In genomic region chr11:19849347-19849811, GRCm38 (mm10) we compare ENCODE assay signal across 9 mouse cellular contexts.
DNase-seq lines count a peak whose midpoint lies in the region; ATAC-seq and TF ChIP-seq lines count a peak whose summit lies in the region.
"Had no signal": no experiment of that assay in that cellular context is flagged by ENCODE, and none has a peak within 500 bp of the region (broad histone marks: within the 10 kb centered on the region; RNA-seq: fewer than 3 reads in every experiment).

No protein-coding gene starts in this region.

- peak; percentile 70 for ATAC-seq in embryonic facial prominence, embryonic 15.5 days (ENCODE audit: insufficient number of reproducible peaks, low FRiP score, low TSS enrichment, low read depth)
- ATAC-seq in limb, embryonic 14.5 days (ENCODE audit: low FRiP score, low read depth): peak; percentile 26; the same call in 1 of the 2 replicates

- H3K36me3 ChIP-seq in embryonic facial prominence, embryonic 15.5 days: no peaks in the 10 kb centered on the region
- no peaks in the 10 kb centered on the region for H3K36me3 ChIP-seq in limb, embryonic 14.5 days (ENCODE audit: control insufficient read depth, insufficient read depth, low read length)
- H3K36me3 ChIP-seq: neural tube, embryonic 15.5 days had no signal

- TF ChIP-seq POLR2A in limb, embryonic 14.5 days (IDR thresholded peaks at IDR 0.05; ENCODE audit: borderline replicate concordance, extremely low read depth, insufficient read depth, insufficient read length): no peak

- no peak overlapping the region for H3K4me3 ChIP-seq in embryonic facial prominence, embryonic 15.5 days (replicated peaks)
- H3K4me3 ChIP-seq in limb, embryonic 14.5 days (replicated peaks; ENCODE audit: low read length): no peak overlapping the region
- H3K4me3 ChIP-seq: neural tube, embryonic 15.5 days had no signal

- whole genome bisulfite sequencing in embryonic facial prominence, embryonic 15.5 days: 31% methylated on average over 4 of the region's 4 CpGs
- WGBS in limb, embryonic 14.5 days: 18% methylated on average over 4 of the region's 4 CpGs

- peak overlapping the region; percentile 65 for H3K27ac ChIP-seq in embryonic facial prominence, embryonic 15.5 days (replicated peaks)
- H3K27ac ChIP-seq in limb, embryonic 14.5 days (replicated peaks; ENCODE audit: low read depth, low read length): peak overlapping the region; percentile 44
- H3K27ac ChIP-seq: neural tube, embryonic 15.5 days had no signal

- no peaks in the 10 kb centered on the region for H3K9me3 ChIP-seq in embryonic facial prominence, embryonic 15.5 days (replicated peaks)
- H3K9me3 ChIP-seq in limb, embryonic 14.5 days (ENCODE audit: control insufficient read depth, low read length): no peaks in the 10 kb centered on the region
- H3K9me3 ChIP-seq: neural tube, embryonic 15.5 days had no signal

- DNase-seq in kidney, adult 11 months: peak; percentile 67
- no peak for DNase-seq in kidney, postnatal 14 days
- peak; percentile 38 for DNase-seq in MN1 (ENCODE audit: low spot score)
- peak; percentile 25 for DNase-seq in limb, embryonic 14.5 days (ENCODE audit: low spot score)
- DNase-seq in c-Kit-positive CD71-positive TER-119-positive erythroid progenitor cells, embryonic 14.5 days (ENCODE audit: low spot score): no peak
- DNase-seq in spleen, adult 12 weeks (ENCODE audit: low spot score): no peak
- no peak for DNase-seq in right cerebral cortex, adult 18-20 months

- H3K9ac ChIP-seq in embryonic facial prominence, embryonic 15.5 days: no peak overlapping the region
- H3K9ac ChIP-seq in limb, embryonic 14.5 days (ENCODE audit: low read depth, low read length, severe bottlenecking): peak overlapping the region; percentile 43; the same call in 1 of the 2 replicates
- H3K9ac ChIP-seq: neural tube, embryonic 15.5 days had no signal

- H3K4me2 ChIP-seq in embryonic facial prominence, embryonic 15.5 days (replicated peaks): no peak overlapping the region
- no peak overlapping the region for H3K4me2 ChIP-seq in limb, embryonic 14.5 days (replicated peaks; ENCODE audit: low read depth, low read length, severe bottlenecking)
- H3K4me2 ChIP-seq: neural tube, embryonic 15.5 days had no signal

- no peaks in the 10 kb centered on the region for H3K27me3 ChIP-seq in embryonic facial prominence, embryonic 15.5 days
- no peaks in the 10 kb centered on the region for H3K27me3 ChIP-seq in limb, embryonic 14.5 days (ENCODE audit: control insufficient read depth, insufficient read depth, low read length)
- H3K27me3 ChIP-seq: neural tube, embryonic 15.5 days had no signal

- H3K4me1 ChIP-seq in embryonic facial prominence, embryonic 15.5 days: peaks cover 25% of the 10 kb centered on the region; the same call in 1 of the 2 replicates
- H3K4me1 ChIP-seq in limb, embryonic 14.5 days (ENCODE audit: control insufficient read depth, insufficient read depth, low read length): peaks cover 15% of the 10 kb centered on the region
- H3K4me1 ChIP-seq: neural tube, embryonic 15.5 days had no signal

Comparison
In these comparisons a context has a peak if more than half of its experiments do, and no peak if none do; other contexts are left out.
1. DNase-seq: peak in kidney, adult 11 months (single experiment), MN1 (single experiment) and limb, embryonic 14.5 days (single experiment); none in kidney, postnatal 14 days (single experiment), c-Kit-positive CD71-positive TER-119-positive erythroid progenitor cells, embryonic 14.5 days (single experiment), spleen, adult 12 weeks (single experiment) and right cerebral cortex, adult 18-20 months (single experiment).